Mouse (Mus musculus) lung, postnatal 10 days (tissue): ENCODE measurements around the gene Gpx4.
"Not testable (repeated sequence)": the region's sequence is repeated elsewhere in the genome, so short reads cannot be mapped to it uniquely, and the experiment has no call there.

ENCODE experiments used
- DNase-seq: peaks from one replicate; pipeline ENCODE4 v3.0.0; 2021

Gene Gpx4

DNA sequence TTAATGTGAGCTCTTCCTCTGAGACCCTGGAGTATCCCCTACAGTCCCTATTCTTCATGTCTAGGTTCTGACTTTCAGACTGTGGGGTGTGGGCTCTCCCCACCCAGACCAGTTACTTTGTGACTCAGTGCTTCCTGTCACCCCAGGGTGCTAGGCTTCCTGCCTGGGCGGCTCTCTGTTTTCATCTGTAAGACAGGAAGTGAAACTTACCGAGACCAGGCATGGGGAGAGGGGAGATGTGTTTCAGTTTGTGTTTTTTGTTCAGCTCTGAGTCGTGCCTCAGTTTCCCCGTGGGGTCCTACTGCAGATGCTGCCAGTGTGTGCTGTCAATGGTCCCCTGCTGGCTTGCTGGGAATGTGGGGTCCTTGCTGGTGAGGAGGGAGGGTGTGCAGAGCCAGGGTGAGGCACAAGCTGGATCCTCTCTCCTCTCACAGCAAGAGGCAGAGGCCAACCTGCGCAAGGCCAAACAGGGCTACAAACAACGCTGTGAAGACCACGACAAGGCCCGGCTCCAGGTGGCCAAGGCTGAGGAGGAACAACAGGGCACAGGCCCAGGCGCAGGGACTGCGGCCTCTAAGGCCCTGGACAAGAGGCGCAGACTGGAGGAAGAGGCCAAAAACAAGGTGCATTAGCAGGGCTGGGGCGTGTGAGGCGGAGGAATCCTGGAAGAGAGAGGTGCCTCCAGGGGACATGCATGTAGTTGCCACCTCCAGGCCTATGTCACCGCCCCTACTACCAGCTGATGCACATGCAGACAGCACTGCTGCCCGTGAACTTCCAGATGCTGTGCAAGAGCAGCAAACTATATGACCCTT, 22.5 kb upstream of the Gpx4 start:
- DNase-seq: no peak

DNA sequence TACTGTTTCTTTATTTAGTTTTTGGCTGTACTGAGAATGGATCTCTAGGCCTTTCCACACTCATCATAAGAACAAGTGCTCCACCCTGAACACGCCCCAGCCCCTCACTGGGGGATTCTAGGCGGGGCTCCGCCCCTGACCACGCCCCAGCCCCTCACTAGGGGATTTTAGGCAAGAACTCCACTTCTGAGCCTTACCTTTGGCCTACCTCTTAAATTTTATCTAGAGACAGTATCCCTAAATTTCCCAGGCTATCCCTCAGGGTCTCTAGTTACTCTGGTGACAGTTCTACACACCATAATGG, 22.0 kb upstream of the Gpx4 start:
- no peak for DNase-seq

DNA sequence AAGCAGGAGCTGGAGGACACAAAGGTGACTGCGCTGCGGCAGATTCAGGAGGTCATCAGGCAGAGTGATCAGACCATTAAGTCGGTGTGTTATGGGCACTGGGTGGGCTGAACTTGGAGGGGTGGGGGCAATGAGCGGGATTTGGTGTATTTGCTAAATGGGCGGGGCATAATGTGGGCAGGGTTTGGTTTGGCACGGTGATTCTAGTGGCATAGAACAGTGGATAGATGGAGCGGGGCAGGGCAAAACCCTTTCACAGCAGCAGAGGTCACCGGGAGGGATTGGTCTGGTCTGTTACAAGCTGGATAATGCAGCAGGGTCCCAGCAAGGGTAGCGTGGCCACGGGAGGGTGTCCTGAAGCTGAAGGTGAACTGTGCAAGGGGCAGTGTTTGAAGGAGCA, 21.5 kb upstream of the Gpx4 start:
- DNase-seq: no peak

DNA sequence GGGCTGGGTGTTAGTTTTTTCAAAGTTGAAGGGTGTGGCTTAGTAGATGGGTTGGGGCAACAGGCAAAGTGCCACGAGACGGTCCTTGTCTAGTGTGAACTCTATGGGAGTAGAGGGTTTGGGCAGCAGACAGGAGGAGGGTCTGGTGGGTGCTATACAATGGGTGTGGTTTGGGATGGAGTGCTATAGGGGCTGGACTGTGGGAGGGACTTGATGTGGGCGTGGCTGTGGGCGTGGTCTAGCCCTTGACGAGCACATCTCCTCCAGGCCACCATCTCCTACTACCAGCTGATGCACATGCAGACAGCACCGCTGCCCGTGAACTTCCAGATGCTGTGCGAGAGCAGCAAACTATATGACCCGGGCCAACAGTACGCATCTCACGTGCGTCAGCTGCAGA, 21.1 kb upstream of the Gpx4 start:
- peak; percentile 54 for DNase-seq

DNA sequence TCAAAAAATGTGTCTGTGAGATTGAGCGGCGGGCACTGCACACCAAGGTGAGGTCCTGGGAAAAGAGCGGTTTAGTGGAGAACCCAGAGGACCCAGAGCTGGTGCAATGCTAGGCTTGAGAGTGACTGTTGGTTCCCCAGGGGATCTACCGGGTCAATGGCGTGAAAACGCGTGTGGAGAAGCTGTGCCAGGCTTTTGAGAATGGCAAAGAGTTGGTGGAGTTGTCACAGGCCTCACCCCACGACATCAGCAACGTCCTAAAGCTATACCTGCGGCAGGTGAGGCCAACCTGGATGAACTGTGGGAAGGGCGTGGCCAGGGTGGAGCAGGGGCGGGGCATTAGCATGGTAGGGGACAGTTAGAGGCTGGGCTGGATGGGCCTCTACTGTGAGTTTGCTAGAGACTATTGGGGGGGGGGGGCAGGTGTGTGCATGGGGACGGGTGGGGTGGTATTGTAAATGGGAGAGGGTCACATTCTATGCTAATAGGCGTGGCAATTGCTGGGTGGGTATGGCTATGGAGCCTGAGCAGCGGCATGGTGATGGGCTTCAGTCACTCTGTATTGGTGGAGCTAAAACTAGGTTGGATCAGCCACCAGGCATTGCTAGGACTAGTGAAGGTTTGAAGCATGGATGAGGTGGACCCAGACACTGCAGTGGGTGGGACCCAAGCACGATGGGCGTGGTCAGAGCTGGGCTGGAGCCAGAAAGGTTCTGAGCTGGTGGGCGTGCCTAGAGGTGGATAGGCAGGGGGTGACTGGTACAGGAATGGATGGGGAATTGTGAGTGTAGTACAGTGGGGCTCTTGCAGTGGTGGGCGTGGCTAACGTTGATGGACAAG, 19.1 kb upstream of the Gpx4 start:
- DNase-seq: no peak

DNA sequence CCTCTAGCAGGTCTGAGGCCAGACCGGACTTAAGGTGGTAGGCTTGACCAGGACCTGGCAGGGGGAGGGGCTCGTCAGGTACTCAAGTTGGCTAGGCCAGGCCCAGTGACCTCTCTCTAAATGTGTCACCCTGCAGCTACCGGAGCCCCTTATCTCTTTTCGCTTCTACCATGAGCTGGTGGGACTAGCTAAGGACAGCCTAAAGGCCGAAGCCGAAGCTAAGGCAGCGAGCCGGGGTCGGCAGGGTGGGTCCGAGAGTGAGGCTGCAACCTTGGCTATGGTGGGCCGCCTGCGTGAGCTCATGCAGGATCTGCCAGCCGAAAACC, 18.5 kb upstream of the Gpx4 start:
- DNase-seq: no peak

DNA sequence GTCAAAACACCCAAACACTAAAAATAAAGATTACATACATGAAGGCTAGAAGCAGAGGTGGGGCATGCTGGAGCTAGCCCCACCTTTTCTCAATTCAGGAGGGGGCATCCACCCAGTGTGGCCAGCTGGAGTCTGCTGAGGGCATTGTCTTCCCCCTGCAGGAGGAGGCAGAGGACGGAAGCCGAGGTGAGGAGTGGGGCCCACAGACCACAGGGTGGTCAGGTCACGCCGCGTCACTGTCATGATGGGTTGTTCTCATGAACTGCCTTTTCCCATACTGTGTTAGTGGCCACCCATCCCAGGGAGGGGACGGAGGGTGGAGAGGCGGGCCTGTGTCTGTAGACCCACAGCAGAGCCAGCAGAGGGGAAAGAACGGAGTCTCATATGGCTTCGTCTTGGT, 16.8 kb upstream of the Gpx4 start:
- no peak for DNase-seq

DNA sequence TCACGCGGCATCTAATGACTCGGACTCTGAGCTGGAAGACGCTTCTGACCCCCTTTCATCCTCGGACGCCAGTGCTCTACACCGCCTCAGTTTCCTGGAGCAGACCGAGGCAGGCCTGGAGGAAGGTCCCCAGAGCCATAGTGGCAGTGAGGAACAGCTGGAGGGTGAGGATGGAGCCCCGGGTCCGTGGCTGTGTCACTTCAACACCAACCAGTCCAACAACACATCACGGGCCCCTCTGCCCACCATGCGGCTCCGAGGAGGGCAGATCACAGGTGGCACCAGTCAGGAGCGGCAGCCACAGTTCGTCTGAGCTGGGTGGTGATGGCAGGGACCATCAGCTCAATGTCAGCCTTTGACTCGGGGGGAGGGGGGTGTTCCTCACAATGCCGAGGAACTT, 16.2 kb upstream of the Gpx4 start:
- no peak for DNase-seq

DNA sequence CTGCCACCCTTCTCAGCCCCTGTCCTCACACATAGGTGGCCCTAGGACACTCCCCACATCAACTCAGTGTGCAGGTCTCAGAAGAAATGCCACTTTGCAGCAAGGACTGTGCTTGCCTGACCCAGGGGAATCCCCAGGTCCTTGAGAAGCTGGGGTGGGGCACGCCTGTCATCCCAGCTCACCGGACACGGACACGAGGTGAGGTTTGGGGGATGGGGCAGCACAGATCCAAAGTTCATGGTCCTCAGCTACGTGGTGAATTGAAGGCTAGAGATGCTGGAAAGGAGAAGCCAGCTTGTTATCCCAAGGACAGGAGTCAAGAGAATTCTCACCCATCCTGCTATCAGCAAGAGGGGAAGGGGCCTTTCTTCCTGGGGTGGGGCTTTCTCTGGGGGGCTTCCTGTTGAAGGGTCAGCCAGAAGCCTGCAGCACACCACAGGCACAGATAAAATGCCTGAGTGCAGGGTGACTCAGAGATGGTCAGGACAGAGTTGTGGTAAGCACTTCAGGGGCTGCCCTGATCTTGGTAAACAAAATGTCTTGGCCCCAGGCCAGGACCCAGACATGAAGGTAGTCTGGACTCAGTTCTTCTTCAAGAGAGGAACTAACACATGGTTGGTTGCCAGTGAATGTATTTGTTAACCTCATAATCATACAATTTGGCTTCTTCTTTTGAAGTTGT, 14.0 kb upstream of the Gpx4 start:
- DNase-seq: peak; percentile 84

DNA sequence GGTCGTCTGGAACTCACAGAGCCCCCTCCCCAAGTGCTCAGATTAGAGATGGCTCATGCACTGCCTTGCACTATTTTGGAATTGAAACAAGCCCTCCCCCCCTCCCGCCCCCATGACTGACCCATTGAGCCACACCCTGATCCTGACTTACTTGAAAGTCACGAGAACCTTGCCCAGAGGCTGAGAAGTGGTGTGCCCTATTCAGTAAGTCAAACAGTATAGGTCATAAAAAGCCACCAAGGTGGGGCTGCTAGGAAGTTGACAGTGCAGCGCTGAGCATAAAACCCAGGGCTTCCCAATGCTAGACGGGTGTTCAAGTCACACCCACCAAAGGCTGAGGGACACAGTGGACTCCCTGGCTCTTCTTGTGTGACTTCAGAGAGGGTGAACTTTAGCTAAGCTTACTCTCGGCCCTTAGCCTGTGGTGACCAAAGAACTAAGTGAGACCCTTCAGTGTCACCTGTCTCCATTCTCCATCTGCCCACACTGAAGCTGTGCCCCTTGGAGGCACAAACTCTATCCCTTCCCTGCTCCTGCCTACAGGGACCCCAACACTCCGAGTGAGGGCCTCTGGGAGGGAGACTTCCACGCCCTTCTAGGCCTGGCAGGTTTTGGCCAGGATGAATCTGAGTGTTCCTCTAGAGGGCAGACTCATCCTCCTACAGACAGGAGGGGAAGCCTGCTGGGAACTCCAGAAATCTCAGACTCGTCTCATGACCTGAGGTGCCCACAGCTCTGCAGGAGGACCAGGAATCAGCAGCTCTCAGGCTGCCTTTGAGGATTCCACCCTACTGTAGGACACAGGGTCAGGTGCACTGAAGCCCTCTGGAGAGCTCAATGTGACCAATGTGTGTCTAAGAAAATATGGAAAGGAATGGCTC, 13.2 kb upstream of the Gpx4 start:
- DNase-seq: peak; percentile 82

DNA sequence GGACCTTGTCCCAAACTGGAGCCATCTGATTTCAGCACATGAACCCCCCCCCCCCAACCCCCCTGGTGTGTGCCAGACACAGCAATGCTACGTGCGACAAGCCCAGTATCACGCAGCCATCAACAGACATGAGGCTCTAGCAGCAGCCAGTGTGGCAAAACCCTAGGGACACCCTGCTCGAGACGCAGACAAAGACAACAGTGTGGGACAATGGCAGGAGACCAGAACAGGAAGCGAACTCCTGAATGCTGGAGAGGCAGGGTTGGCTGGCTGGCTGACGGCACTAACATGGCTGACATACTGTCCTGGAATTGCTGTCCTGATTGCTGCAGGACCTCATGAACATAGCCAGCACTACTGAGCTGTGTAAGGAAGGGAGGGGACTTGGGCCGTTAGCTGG, 11.8 kb upstream of the Gpx4 start:
- DNase-seq: no peak

DNA sequence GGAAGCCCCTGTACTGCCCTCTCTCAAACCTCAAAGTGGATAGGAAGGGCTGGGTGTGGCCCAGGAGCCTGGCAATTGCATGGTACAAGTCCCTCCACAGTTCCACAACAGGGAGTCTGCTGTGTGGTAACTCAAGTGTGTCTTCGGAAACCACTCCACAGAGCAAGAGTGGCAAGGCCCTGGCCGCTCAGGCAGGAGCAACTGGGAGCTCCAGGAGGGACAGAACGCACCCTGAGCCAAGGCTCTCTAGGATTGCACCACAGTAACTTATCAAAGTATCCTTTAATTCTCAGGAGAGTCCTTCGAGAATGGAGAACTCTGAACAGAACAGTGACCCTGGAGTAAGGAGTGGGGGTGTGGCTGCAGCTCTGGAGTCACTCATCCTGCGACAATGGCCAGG, 11.3 kb upstream of the Gpx4 start:
- DNase-seq: peak; percentile 44

DNA sequence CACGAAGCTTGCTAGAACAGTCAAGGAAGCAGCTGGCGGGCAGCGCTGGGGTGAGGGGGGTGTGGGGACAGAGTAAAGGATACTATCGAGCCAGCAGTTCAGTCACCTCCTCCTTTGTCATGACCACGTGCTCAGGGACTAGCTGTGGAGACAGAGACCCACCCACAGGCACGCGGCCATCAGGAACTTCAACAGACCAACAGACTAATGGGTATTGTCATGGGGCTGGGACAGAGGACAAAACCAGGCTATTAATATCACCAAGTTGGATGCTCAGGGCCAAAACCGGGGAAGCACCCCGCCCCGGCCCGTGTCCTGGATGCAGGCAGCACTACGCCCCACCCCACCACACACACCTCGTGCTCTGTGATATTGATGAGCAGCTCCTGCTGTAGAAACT, 10.1 kb upstream of the Gpx4 start:
- DNase-seq: no peak

DNA sequence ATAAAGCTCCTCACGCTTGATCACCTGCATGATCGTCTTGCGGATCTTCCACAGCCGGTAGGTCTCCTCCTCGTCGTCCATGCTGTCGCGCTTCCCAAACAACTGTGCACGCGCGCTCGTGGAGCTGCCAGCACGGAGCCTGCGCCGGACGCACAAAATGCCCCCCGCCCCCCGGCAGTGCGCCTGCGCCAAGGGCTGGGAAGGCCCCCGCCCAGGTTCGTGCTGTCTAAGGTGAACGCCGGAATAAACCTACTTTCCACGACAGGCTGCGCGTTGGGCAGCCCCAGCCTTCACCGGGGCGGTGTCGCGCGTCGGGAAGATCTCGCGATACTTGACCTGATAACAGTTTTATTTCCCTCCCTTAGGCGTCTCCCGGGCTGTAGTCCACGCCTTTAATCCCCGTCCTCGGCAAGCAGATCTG, 7.4 kb upstream of the Gpx4 start, which contains the start of gene Polr2e:
Gene Polr2e (minus strand): TSS at position 237 of the 421 bp plus-strand sequence.
- peak; percentile 98 for DNase-seq

DNA sequence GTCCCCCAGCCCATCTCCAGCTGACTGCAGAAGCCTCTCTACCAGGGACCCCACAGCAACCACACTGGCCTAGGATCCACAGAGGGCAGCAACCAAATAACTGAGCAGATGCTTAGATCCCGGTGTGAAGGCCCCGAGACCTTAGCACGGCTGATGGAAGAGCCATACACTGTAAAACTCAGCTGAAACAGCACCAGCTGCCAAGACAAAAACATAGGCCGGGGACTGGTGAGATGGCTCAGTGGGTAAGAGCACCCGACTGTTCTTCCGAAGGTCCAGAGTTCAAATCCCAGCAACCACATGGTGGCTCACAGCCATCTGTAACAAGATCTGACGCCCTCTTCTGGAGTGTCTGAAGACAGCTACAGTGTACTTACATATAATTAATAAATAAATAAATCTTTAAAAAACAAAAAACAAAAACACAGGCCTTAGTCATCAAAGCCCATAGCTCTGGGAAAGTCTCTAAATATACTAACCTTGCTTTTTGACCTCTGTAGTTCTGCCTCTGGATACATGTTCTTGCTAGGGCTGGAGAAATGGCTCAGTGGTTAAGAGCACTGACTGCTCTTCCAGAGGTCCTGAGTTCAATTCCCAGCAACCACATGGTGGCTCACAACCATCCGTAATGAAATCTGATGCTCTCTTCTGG, 5.4 kb upstream of the Gpx4 start:
- not testable (repeated sequence) for DNase-seq

DNA sequence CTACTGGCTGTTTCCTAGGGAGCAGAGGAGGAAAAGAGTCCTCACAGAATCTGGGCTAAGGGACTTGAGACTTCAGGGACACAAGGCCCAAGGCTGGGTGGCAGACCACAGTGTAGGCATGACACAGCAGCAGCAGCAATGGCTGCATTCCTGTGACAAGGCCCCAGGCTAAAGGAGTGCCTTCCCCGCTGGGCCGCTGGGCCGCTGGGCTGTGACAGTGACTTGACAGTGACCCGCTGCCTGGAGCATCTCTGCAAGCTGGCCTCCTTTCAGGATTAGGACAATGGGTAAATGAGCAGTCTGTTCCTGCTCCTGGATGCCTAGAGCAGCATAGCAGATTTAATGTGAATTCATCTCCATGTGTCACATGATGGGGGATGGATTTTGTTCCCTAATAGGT, 2.9 kb upstream of the Gpx4 start:
- DNase-seq: no peak

DNA sequence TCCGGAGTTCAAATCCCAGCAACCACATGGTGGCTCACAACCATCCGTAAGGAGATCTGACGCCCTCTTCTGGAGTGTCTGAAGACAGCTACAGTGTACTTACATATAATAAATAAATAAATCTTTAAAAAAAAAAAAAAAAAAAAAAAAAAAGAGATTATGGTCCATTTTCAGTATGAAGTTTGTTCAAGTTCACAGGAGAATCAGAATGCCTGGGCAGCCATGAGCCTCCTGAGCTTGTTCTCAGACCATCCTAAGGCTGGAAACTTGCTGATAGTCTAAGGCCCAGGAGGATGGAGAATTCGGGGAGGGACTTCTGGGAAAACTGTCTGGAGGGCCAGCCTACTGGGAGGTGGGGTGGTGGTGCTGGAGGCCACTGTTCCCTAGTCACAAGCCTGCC, 1.6 kb upstream of the Gpx4 start:
- DNase-seq: not testable (repeated sequence)

DNA sequence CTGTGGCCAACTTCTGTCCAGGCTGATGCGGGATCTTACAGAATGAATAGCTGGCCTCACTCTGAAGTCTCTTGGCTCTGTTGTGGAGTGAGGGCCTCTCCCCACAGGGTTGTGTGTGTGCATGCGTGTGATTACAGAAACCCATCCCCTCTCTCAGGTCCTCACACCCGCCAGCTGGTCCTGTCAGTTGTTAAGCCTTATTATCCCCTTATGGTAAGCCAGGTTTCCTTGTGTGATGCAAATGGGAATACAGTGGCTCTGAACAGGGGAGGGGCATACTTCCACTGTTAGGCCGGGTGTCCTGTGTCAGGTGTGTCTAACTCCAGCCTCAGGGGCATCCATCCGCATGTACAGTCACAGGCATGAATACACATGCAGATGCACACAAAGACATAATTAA, 1.2 kb upstream of the Gpx4 start:
- no peak for DNase-seq

DNA sequence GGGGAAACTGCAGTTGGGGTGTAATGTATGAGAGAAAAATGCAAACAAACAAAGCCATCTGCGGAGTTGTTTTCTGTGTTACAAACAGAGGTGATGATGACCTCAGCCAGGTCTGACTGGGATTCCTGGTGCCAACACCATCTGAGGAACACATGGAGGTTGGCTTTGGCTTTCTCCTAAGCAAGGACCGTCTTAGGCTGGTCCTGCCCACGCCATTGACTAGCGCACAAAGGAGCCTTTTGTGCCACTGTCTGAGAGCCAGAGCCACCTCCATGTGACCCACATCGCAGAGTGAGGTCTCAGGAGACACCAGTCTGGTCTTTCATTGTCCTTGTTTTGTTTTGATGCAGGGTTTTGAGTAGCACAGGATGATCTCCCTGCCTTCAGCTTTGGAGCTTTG, 1.4 kb downstream of the Gpx4 start:
- no peak for DNase-seq

DNA sequence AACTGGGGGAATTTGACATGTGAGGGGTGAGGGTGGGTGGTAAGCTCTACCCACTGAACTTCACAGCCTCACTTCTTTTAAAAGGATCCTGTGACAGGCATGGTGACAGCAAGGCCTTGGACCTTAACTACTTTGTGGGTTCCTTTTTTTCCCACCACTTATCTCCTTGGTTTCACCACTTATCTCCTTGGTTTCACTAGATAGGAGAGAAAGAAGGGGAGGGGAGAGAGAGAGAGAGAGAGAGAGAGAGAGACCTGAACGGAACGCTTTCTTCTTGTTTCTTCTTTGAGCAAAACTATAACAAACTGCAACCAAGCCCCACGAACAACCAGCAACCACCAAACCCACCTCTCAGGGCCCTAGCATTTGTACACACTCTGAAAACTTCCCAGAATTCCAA, 1.9 kb downstream of the Gpx4 start:
- DNase-seq: no peak

DNA sequence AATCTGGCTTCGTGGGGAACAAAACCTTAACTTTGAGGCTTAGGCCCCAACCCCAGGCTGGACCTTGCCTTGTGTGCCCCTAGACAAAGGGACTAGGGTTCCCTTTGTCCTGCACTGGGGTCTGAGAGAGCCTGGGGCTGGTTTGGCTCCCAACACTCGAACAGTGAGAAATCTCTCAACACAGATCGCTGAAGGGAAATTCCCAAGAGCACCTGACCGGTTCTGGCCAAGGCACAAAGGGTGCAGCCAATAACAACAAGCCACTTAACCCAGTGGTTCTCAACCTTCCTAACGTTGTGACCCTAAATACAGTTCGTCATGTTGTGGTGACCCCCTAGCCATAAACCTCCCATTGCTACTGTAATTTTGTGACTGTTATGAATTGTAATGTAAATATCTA, 3.3 kb downstream of the Gpx4 start:
- no peak for DNase-seq

DNA sequence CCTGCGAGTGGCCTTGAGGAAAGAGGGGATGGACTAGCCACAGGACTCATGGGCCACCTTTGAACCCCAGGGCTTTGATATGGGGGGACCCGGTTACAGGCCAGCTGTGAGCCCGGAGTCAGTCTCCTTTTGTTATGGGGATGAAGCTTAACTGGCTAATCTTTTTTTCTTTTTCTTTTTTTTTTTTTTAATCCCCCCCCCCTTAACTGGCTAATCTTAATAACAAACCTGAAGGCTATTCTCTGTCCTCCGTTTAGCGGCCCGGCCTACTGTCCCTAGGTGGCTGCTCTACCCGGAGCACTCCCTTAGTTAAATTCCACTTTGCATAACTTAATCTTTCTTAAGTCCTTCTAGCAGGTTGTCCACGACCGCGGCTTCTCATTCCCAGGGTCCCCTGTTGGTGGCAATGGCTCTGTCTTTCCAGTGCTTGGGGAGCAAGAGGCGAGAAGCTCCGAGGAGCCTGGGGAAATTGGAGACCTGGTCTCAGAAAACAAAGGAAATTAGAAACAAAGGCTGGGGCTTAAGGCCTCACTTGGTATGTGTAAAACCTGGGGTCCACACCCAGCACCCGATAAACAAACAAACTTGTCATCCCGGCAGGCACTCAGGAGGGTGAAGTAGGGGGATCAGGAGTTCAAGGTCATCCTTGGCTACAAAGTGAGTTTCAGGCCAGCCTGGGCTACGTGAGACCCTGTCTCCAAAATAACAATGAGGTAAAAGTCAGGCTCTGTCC, 4.1 kb downstream of the Gpx4 start:
- no peak for DNase-seq
